Mouse (Mus musculus) MEL (cell line): ENCODE measurements around the gene Cfap77. TPM values are rescaled to one million over a fixed set of nuclear protein-coding genes. Genes with fewer than 3 reads are reported as not detected.

Experiments
- DNase-seq: peaks from one replicate; pipeline ENCODE4 v3.0.0; 2011; ENCODE audit warnings: low read depth, low spot score
- H3K27ac ChIP-seq: 2 replicates; pipeline ENCODE4 v1.5.1; 2012; ENCODE audit warnings: low read depth, mild to moderate bottlenecking, control low read depth, low read length, moderate library complexity; ENCODE audit not compliant: control insufficient read depth
- H3K27me3 ChIP-seq, 2 experiments: fragments of 150-350 bp in 1 of 2; sonication (generic) in 1 of 2; 2 replicates each; pipeline ENCODE4 v1.6.1; 2012; ENCODE audit warnings: low read length in 2 of 2, mild to moderate bottlenecking in 2 of 2, improper control_type of control experiment in 1 of 2, moderate library complexity in 1 of 2; ENCODE audit not compliant: insufficient read depth in 2 of 2, control insufficient read depth in 1 of 2
- H3K36me3 ChIP-seq, 2 experiments: 2 replicates each; pipeline ENCODE4 v1.6.1; 2012 to 2014; ENCODE audit warnings: low read length in 2 of 2, improper control_type of control experiment in 1 of 2, inconsistent platforms in 1 of 2, mild to moderate bottlenecking in 1 of 2; ENCODE audit not compliant: insufficient read depth in 2 of 2, control insufficient read depth in 1 of 2
- H3K4me1 ChIP-seq, 2 experiments: fragments of 150-350 bp in 1 of 2; sonication (generic) in 1 of 2; 2 replicates each; pipeline ENCODE4 v1.6.1; 2012; ENCODE audit warnings: low read length in 2 of 2, improper control_type of control experiment in 1 of 2, mild to moderate bottlenecking in 1 of 2; ENCODE audit not compliant: insufficient read depth in 2 of 2, control insufficient read depth in 1 of 2
- H3K4me3 ChIP-seq, 2 experiments: fragments of 150-350 bp in 1 of 2; sonication (generic) in 1 of 2; 2 replicates each; pipeline ENCODE4 v1.5.1; 2012; ENCODE audit warnings: low read depth in 2 of 2, low read length in 2 of 2, mild to moderate bottlenecking in 2 of 2, moderate library complexity in 2 of 2, control low read depth in 1 of 2, improper control_type of control experiment in 1 of 2; ENCODE audit not compliant: control insufficient read depth in 1 of 2, insufficient read depth in 1 of 2
- H3K79me2 ChIP-seq: 2 replicates; pipeline ENCODE4 v1.6.1; 2012; ENCODE audit warnings: mild to moderate bottlenecking, low read length, moderate library complexity; ENCODE audit not compliant: control insufficient read depth, poor library complexity, insufficient read depth
- H3K9ac ChIP-seq: 2 replicates; pipeline ENCODE4 v1.6.1; 2012; ENCODE audit warnings: low read depth, mild to moderate bottlenecking, control low read depth, low read length, moderate library complexity; ENCODE audit not compliant: control insufficient read depth, poor library complexity, severe bottlenecking
- H3K9me3 ChIP-seq: fragments of 150-350 bp; sonication (generic); replicated peaks from 2 replicates; pipeline ENCODE4 v1.6.1; 2012; ENCODE audit warnings: mild to moderate bottlenecking, low read length, improper control_type of control experiment, moderate library complexity; ENCODE audit not compliant: insufficient read depth
- CHD2 ChIP-seq: IDR thresholded peaks from 2 replicates; pipeline ENCODE4 v1.6.1; 2011; ENCODE audit warnings: low read length, improper control_type of control experiment
- ELF1 ChIP-seq: IDR thresholded peaks from 2 replicates; pipeline ENCODE4 v1.6.1; 2014; ENCODE audit warnings: low read depth, mild to moderate bottlenecking, inconsistent platforms, low read length, improper control_type of control experiment, moderate library complexity
- EP300 ChIP-seq, 2 experiments: IDR thresholded peaks; 2 replicates each; pipeline ENCODE4 v1.6.1; 2011; ENCODE audit warnings: improper control_type of control experiment in 2 of 2, low read length in 2 of 2, low read depth in 1 of 2, mild to moderate bottlenecking in 1 of 2
- GABPA ChIP-seq: IDR thresholded peaks from 2 replicates; pipeline ENCODE4 v1.6.1; 2012; ENCODE audit warnings: low read depth, mild to moderate bottlenecking, inconsistent platforms, low read length, improper control_type of control experiment, moderate library complexity
- GATA1 ChIP-seq: IDR thresholded peaks from 2 replicates; pipeline ENCODE4 v1.6.1; 2011; ENCODE audit warnings: low read depth, low read length, improper control_type of control experiment
- HCFC1 ChIP-seq: IDR thresholded peaks from 2 replicates; pipeline ENCODE4 v1.6.1; 2012; ENCODE audit warnings: low read depth, mild to moderate bottlenecking, inconsistent platforms, low read length, improper control_type of control experiment, moderate library complexity
- JUND ChIP-seq: IDR thresholded peaks from 2 replicates; pipeline ENCODE4 v1.6.1; 2011; ENCODE audit warnings: low read depth, mild to moderate bottlenecking, improper control_type of control experiment, low read length
- MAFK ChIP-seq: IDR thresholded peaks from 2 replicates; pipeline ENCODE4 v1.6.1; 2011; ENCODE audit warnings: low read depth, mild to moderate bottlenecking, low read length, improper control_type of control experiment, borderline replicate concordance
- MAX ChIP-seq: IDR thresholded peaks from 2 replicates; pipeline ENCODE4 v1.6.1; 2011; ENCODE audit warnings: low read length, improper control_type of control experiment
- MEF2A ChIP-seq: IDR thresholded peaks from 2 replicates; pipeline ENCODE4 v1.6.1; 2014; ENCODE audit warnings: low read depth, mild to moderate bottlenecking, inconsistent platforms, low read length, improper control_type of control experiment; ENCODE audit not compliant: poor library complexity, insufficient replicate concordance, severe bottlenecking; ENCODE audit errors: extremely low read depth
- MXI1 ChIP-seq: IDR thresholded peaks from 2 replicates; pipeline ENCODE4 v1.6.1; 2011; ENCODE audit warnings: mild to moderate bottlenecking, low read depth, low read length, improper control_type of control experiment
- MYB ChIP-seq: IDR thresholded peaks from 2 replicates; pipeline ENCODE4 v1.6.1; 2011; ENCODE audit warnings: mild to moderate bottlenecking, low read depth, low read length, improper control_type of control experiment
- MYC ChIP-seq: IDR thresholded peaks from 2 replicates; pipeline ENCODE4 v1.6.1; 2011; ENCODE audit warnings: low read depth, mild to moderate bottlenecking, low read length, improper control_type of control experiment, moderate library complexity
- POLR2A ChIP-seq, 2 experiments: IDR thresholded peaks; 2 replicates each; pipeline ENCODE4 v1.6.1; 2011 to 2012; ENCODE audit warnings: low read length in 2 of 2, mild to moderate bottlenecking in 2 of 2, control low read depth in 1 of 2, improper control_type of control experiment in 1 of 2, low read depth in 1 of 2, moderate library complexity in 1 of 2; ENCODE audit not compliant: control insufficient read depth in 1 of 2, insufficient read depth in 1 of 2, poor library complexity in 1 of 2
- RAD21 ChIP-seq: IDR thresholded peaks from 2 replicates; pipeline ENCODE4 v1.6.1; 2011; ENCODE audit warnings: mild to moderate bottlenecking, low read depth, low read length, improper control_type of control experiment
- SIN3A ChIP-seq: IDR thresholded peaks from 2 replicates; pipeline ENCODE4 v1.6.1; 2012; ENCODE audit warnings: low read length, improper control_type of control experiment, inconsistent platforms
- TAL1 ChIP-seq: IDR thresholded peaks from 2 replicates; pipeline ENCODE4 v1.6.1; 2012; ENCODE audit warnings: mild to moderate bottlenecking, inconsistent platforms, low read length, moderate library complexity, mixed read lengths
- USF1 ChIP-seq: IDR thresholded peaks from 2 replicates; pipeline ENCODE4 v1.6.1; 2014; ENCODE audit warnings: low read depth, mild to moderate bottlenecking, inconsistent platforms, low read length, improper control_type of control experiment, moderate library complexity
- USF2 ChIP-seq, 2 experiments: IDR thresholded peaks; 2 replicates each; pipeline ENCODE4 v1.6.1; 2011 to 2012; ENCODE audit warnings: improper control_type of control experiment in 2 of 2, low read length in 2 of 2, borderline replicate concordance in 1 of 2, inconsistent platforms in 1 of 2, low read depth in 1 of 2, mild to moderate bottlenecking in 1 of 2; ENCODE audit not compliant: insufficient read depth in 1 of 2
- ZC3H11A ChIP-seq: IDR thresholded peaks from 2 replicates; pipeline ENCODE4 v1.6.1; 2012; ENCODE audit warnings: low read depth, mild to moderate bottlenecking, inconsistent platforms, low read length, improper control_type of control experiment
- ZMIZ1 ChIP-seq: IDR thresholded peaks from 2 replicates; pipeline ENCODE4 v1.6.1; 2012; ENCODE audit warnings: low read depth, mild to moderate bottlenecking, inconsistent platforms, low read length, improper control_type of control experiment, moderate library complexity
- polyA plus RNA-seq, 2 experiments: library from polyadenylated mRNA; stranded (reverse) in 1 of 2; unstranded in 1 of 2; fragments of >175 nt in 1 of 2; fragments of >200 nt in 1 of 2; gene quantifications; 2 replicates each; pipeline versions ENCODE4 v1.2.1 to v1.2.4; 2012; ENCODE audit warnings: low replicate concordance in 2 of 2, low read depth in 1 of 2; ENCODE audit not compliant: insufficient read length in 2 of 2, insufficient read depth in 1 of 2, missing spikeins in 1 of 2
- total RNA-seq: library from RNA; depleted of rRNA; stranded (reverse); fragments of 300-350 nt; gene quantifications from 2 replicates; pipeline ENCODE4 v1.2.3, GENCODE M21; 2012

Gene Cfap77
- total and polyA plus RNA-seq, 3 experiments = 1.1 to 2.4 TPM; not detected in 1

GRCm38 (mm10) chr2:28908389-28909153 lies 146.3 kb downstream of the Cfap77 start:
- no peaks in the 10 kb centered on the region for H3K79me2 ChIP-seq
- no peak for TF ChIP-seq JUND
- TF ChIP-seq USF2 (IDR thresholded peaks at IDR 0.05; ENCODE audit: borderline replicate concordance in 1 of 2, insufficient read depth in 1 of 2, low read depth in 1 of 2, low read length in 2 of 2) = no peak
- TF ChIP-seq ZMIZ1 = no peak
- TF ChIP-seq CHD2 = no peak
- TF ChIP-seq HCFC1 = no peak
- TF ChIP-seq GATA1 = no peak
- no peak for TF ChIP-seq EP300 (IDR thresholded peaks at IDR 0.05; ENCODE audit: low read depth in 1 of 2, low read length in 2 of 2)
- no peak for TF ChIP-seq MAFK
- TF ChIP-seq MYC = no peak
- no peak for TF ChIP-seq USF1
- no peak for TF ChIP-seq MAX
- TF ChIP-seq ELF1 = no peak
- TF ChIP-seq TAL1 = no peak
- no peak for TF ChIP-seq RAD21
- TF ChIP-seq GABPA = no peak
- TF ChIP-seq ZC3H11A = no peak
- TF ChIP-seq POLR2A (IDR thresholded peaks at IDR 0.05; ENCODE audit: control insufficient read depth in 1 of 2, insufficient read depth in 1 of 2, low read depth in 1 of 2, low read length in 2 of 2, poor library complexity in 1 of 2) = no peak
- TF ChIP-seq MYB = no peak
- no peaks in the 10 kb centered on the region for H3K9me3 ChIP-seq
- H3K4me1 ChIP-seq = no peaks in the 10 kb centered on the region
- no peak overlapping the region for H3K9ac ChIP-seq
- H3K27me3 ChIP-seq = no peaks in the 10 kb centered on the region
- H3K27ac ChIP-seq = no peak overlapping the region
- H3K36me3 ChIP-seq = no peaks in the 10 kb centered on the region
- H3K4me3 ChIP-seq = no peak overlapping the region
- DNase-seq = no peak

GRCm38 (mm10) chr2:28907691-28908388 lies 147.0 kb downstream of the Cfap77 start:
- no peak for DNase-seq
- TF ChIP-seq MXI1 (no peak), MEF2A (no peak), ZMIZ1 (no peak), SIN3A (no peak), POLR2A (IDR thresholded peaks at IDR 0.05; ENCODE audit: control insufficient read depth in 1 of 2, insufficient read depth in 1 of 2, low read depth in 1 of 2, low read length in 2 of 2, poor library complexity in 1 of 2) (no peak)
- Histone ChIP-seq H3K36me3 (no peaks in the 10 kb centered on the region), H3K9me3 (no peaks in the 10 kb centered on the region), H3K27me3 (no peaks in the 10 kb centered on the region), H3K4me3 (no peak overlapping the region), H3K27ac (no peak overlapping the region), H3K9ac (no peak overlapping the region), H3K4me1 (no peaks in the 10 kb centered on the region), H3K79me2 (no peaks in the 10 kb centered on the region)
